Mouse (Mus musculus): ENCODE measurements around the gene Ankrd13c.

DNA sequence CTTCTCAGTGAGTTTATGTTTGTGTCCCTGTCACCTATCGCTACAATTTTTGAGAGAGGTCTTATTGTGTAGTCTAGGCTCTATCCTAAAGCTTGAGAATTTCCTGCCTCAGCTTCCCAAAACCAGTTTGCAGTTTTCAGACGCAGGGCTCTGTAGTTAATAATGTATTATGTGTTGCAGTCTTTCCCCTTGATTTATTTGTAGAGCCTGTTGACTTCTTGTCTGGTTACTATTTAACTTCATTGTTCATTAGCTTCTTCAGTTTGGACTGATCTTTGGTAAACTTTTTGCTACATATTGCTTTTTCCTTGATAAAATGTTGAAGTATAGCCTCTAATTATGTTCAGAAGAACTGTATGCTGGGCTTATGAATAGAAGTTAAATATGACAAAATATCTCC lies 5.7 kb downstream of the Ankrd13c start:
- no peak for TF ChIP-seq GATA1 (IDR thresholded peaks at IDR 0.05; ENCODE audit: borderline replicate concordance, low read length)
- TF ChIP-seq FLI1 (IDR thresholded peaks at IDR 0.05; ENCODE audit: low read length), result no peak

All from megakaryocyte, embryonic 14.5 days (primary cell).